Mouse (Mus musculus): Measurements from ENCODE around the gene Map3k5.
"Not testable (repeated sequence)": the region's sequence is repeated elsewhere in the genome, so short reads cannot be mapped to it uniquely, and the experiment has no call there.

The Map3k5 gene

DNA sequence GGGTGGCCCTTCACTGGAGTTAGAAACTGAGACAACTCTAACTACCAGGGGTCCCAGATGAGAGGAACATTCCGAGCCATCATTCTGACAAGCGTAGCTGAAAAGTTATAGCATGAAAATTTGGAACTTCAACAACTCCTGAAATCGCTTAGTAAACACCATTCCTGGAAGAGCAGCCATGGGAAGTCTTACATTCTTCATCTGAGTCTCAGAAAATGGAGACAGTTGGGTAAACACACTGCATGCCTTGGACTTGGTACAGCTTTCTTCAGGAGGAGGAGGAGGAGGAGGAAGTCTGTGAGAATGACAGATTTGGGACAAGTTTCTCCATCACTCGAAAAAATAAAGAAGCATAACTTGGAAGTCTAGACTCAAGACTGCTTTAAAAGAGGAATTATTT, 29.8 kb downstream of the Map3k5 start:
- no peak for DNase-seq (ENCODE audit: low read depth, low spot score)

DNA sequence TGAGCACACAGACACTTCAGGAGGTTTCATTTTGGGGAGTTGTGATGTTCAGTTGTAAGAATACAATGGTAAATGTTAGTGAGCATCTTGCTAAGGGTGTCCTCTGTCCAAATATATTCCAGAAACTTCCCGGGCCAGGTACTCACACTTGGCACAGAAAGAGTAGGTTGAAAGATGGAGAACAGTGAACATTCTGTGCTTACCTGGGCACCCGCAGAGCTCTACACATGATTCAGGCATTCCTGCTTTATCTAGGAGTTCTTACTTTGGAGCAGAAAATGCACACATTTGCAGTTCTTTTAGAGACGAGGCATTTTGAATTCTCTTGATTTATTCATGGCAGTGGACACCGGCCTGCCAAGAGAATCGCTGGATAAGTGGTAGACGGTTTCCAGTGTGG, 32.3 kb downstream of the Map3k5 start:
- no peak for DNase-seq (ENCODE audit: low read depth, low spot score)

DNA sequence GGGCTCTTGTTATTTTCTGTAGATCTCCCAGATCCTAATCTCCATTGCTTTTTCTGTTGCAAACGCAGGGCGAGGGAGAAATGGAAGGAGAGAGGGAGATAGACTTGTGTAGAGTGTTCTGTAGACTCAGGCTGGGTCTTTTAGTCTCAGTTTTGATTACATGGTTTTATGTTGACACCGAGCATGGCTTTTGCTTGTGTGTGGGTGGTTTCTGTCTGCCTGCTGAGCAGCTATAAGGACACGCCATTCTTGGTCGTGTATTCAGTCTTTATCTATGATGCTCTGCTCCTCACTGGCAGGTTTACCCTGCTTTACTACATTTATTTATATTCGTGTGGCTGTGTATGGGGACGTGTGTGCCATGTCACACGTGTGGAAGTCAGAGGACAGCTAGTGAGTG, 34.2 kb downstream of the Map3k5 start:
- no peak for DNase-seq (ENCODE audit: low read depth, low spot score)

GRCm38 (mm10) chr10:19969831-19970460, 35.7 kb downstream of the Map3k5 start:
- DNase-seq (ENCODE audit: low read depth, low spot score), result no peak

DNA sequence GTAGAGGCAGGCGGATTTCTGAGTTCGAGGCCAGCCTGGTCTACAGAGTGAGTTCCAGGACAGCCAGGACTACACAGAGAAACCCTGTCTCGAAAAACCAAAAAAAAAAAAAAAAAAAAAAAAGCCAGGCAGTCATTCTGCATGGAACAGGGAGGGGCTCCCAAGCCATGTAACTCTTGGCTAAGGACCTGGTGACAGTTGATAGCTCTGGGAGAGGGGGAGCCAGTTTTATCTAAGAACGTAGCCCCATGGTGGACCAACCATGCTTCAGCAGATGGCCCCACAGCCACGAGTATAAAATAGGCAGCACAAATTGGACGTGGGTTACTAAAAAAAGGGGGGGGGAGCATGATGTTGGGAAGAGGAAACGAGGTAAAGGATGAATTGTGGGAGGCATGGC, 37.2 kb downstream of the Map3k5 start:
- not testable (repeated sequence) for DNase-seq (ENCODE audit: low read depth, low spot score)

GRCm38 (mm10) chr10:19973321-19974108, 39.2 kb downstream of the Map3k5 start:
- DNase-seq (ENCODE audit: low read depth, low spot score), result no peak

DNA sequence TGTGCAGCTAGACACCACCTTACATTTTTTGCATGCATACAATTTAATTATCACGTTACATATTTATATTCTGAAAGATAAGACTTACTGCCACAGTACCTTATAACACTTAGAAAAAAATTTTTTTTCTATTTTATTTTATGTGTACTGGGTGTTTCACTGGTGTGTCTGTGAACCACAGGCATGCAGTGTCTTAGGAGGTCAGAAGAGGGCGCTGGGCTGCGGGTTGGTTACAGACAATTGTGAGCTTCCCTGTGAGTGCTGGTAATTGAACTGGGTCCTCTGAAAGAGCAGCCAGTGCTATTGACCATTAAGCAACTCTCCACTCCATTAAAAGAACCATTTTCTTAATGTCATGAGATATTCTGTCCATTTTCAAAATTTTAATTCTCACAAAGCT, 43.3 kb downstream of the Map3k5 start:
- DNase-seq (ENCODE audit: low read depth, low spot score), result no peak

DNA sequence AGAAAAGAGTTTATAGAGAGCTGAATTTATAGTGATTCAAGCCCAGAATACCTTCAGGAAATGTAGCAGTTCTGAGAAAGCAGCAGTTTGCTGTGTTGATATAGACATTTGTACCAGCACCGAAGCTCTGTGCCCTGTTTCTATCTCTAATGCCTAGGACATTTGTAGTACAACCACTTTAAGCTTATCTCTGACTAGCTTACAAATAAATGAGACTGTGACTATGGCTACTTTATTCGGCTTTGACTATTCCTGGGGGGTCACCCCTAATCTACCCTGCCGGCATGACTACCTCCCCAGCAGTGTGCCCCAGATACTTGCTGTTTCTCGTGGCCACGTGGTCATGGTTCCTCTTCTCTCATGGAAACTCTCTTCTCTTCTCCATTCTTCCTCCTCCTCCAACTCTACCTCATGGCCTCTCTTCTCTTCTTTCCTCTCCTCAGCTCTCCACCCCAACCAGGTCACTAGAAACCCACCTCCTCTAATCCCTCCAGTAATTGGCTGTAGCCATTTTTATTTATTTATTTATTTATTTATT, 44.5 kb downstream of the Map3k5 start:
- DNase-seq (ENCODE audit: low read depth, low spot score), result no peak

GRCm38 (mm10) chr10:19987736-19988135, 53.5 kb downstream of the Map3k5 start:
- DNase-seq (ENCODE audit: low read depth, low spot score), result no peak

DNA sequence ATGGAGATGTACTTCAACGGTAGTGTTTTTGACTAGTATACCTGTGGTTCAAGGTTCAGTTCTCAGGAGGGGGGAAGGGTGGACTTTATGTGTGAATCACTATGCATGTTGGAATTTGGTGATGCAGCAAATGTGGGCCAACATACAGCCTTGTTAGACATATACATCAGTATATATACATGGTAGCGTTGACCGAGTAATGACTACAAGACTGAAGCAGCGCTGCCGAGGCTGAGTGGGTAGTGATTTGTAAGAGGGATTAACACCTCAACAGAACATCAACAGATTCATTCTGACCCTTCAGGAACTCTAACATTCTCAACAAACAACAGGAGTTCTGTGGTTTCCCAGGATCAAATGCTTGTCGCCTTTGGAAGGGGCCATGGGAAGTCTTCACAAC, 55.7 kb downstream of the Map3k5 start:
- no peak for DNase-seq (ENCODE audit: low read depth, low spot score)

GRCm38 (mm10) chr10:19990638-19991037, 56.4 kb downstream of the Map3k5 start:
- DNase-seq (ENCODE audit: low read depth, low spot score), result no peak

DNA sequence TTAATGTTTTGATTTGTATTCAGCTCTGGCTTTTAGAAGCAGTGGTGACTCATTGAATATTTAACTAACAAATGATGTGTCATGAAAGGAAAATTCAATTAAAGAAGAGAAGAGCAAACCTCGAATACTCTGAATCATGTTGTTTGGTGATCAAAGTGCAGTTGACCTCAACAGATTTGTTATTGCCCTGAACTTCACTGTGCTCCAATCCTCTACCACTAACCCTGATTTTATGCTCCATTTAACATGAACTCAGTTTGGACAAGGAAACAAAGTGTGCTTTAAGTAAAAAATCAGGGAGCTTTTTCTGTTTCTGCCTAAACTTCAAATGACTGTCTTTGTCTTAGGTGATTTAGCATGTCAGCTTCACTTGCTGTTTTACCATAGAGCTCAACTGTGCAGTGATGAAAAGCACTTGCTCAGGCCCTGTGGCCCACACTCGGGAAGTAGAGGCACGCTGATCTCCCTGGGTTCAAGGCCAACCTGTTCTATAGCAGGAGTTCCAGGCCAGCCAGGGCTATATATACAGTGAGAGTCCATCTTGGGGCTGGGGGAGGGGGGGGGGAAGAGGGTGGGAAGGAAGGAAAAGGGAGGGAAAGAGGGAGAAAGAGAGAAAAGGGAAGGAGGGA, 57.1 kb downstream of the Map3k5 start:
- no peak for DNase-seq (ENCODE audit: low read depth, low spot score)

- DNase-seq (ENCODE audit: low read depth, low spot score), result no peak
These were observed 57.6 kb downstream of the Map3k5 start for GRCm38 (mm10) chr10:19991866-19992252.

DNA sequence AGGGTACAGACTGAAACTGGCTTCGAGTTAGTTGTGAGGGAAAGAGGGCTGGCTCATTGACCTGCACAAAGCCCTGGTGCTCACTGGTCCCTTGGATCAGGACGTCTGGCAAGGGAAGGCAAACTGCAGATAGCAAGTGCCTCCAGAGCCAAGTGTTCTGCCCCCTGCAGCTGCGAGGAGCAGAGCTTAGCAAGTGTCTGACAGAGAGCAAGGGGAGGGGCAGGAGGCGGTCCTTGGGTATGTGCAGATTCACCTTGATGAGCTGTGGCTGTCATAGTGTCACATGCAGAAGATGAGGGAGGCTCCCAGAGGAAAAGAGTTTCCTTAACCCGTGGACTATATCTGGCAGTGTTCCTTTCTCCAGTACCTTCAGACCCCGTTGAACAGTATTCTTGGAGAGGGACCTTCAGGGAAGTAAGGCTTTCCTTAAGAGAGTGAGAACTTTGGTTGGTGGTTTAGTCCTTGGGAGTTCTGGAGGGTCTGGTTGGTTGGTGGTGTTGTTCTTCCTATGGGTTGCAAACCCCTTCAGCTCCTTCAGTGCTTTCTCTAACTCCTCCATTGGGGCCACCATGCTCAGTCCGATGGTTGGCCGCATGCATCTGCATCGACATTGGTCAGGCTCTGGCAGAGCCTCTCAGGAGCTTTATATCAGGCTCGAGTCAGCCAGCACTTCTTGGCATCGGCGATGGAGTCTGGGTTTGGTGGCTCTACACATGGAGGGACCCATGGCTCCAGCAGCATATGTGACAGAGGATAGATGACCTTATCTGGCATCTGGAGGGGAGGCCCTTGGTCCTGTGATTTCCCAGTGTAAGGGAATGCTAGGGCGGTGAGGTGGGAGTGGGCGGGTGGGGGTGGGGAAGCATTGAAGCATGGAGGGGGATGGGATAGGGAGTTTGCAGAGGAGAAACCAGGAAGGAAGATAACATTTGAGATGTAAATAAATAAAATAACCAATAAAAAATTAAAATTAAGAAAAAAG, 60.5 kb downstream of the Map3k5 start:
- DNase-seq (ENCODE audit: low read depth, low spot score), result no peak

- DNase-seq (ENCODE audit: low read depth, low spot score), result no peak
These were observed 61.9 kb downstream of the Map3k5 start for GRCm38 (mm10) chr10:19996151-19996550.

GRCm38 (mm10) chr10:19999703-20000407, 65.6 kb downstream of the Map3k5 start:
- DNase-seq (ENCODE audit: low read depth, low spot score), result no peak

DNA sequence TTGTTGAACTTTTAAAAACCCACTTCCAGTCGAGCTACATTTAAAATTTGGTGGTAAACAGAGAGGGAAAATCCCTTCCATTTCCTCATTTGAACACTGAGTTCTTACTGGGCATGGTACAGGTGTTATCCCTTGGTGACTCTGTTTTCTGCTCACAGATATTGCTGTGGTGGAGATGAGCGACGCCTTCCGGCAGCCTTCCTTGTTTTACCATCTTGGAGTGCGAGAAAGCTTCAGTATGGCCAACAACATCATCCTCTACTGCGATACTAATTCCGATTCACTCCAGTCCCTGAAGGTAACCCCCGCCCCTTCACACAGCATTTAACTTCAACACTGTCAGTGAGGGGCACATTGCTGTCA, 66.1 kb downstream of the Map3k5 start:
- no peak for DNase-seq (ENCODE audit: low read depth, low spot score)

- no peak for DNase-seq (ENCODE audit: low read depth, low spot score)
These were observed 67.7 kb downstream of the Map3k5 start for GRCm38 (mm10) chr10:20001990-20002389.

DNA sequence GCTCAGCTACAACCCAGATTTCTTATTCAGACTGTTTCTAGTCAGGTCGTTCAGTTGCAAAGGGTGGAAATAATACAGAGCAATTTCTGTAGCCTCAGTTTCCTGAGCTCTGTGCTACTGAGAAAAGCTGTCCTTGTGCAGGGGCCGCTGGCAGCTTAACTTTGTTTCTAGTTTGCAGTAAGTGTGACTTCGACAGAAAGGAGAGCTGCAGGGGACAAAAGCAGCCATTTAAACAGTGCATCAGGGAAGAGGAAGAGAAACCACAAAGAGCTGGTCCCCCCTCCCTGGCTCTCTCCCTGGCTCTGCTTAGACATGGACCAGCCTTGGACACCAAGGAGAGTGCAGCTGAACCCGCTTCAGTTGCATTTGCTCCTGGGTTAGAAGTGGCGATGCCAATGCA, 68.7 kb downstream of the Map3k5 start:
- no peak for DNase-seq (ENCODE audit: low read depth, low spot score)

DNA sequence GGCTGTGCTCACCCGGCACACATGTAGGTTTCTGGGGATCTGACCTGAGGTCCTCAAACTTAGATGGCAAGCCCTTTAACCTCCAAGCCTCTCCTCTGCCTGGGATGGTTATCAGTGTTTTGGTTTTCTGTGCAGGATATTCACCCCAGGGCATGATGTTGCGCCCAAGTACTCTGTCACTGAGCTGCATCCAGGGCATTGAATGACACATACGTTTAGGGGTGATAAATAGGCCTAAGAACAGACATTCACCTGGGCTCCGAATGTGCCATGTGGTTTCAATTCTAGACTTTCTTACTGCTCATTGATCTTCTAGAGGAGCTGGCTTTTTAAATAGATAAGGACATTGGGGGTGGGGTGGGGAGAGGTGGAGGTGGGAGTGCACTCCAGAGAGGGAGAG, 70.5 kb downstream of the Map3k5 start:
- no peak for DNase-seq (ENCODE audit: low read depth, low spot score)

DNA sequence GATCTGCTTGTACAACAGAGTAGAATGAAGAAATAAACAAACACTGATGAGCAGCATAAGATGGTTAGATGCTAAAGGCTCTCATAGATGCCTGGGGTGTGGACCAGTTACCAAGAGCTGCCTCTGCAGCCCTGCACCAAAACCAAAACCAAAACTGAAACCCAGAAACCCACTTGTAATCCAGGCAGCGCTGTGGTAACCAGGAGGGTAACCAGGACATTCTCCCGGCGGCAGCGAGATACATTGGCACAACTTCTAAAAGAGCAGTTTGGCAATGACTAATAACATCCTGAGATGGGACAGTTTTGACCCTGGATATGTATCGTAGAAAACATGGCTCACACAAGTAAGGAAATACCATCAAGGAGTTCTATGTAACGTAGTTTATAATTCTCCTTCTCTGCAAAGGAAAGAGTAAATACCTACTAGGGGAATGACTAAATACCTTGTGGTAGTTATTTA, 71.2 kb downstream of the Map3k5 start:
- no peak for DNase-seq (ENCODE audit: low read depth, low spot score)

All from WW6 (cell line).